Mouse (Mus musculus) heart, embryonic 15.5 days (tissue): Measurements from ENCODE around the gene Nabp2. TPM values are rescaled to one million over a fixed set of nuclear protein-coding genes. Genes with fewer than 3 reads are reported as not detected.
A peak's percentile ranks its signal among the peaks of the same experiment; 100 is the strongest.

Experiments
- ATAC-seq: fragments of 200-750 bp; cut with Nextera tagmentation; replicated peaks from 2 replicates; pipeline ENCODE4 v1.8.0; 2017; ENCODE audit warnings: low read depth, moderate TSS enrichment; ENCODE audit not compliant: insufficient number of reproducible peaks, insufficient read depth, low FRiP score
- H3K27ac ChIP-seq: fragments of 300-500 bp; sonication (generic); 2 replicates; pipeline ENCODE4 v1.5.1; 2015; ENCODE audit warnings: mild to moderate bottlenecking, inconsistent platforms
- H3K27me3 ChIP-seq: fragments of 300-500 bp; sonication (generic); 2 replicates; pipeline ENCODE4 v1.6.1; 2015; ENCODE audit warnings: inconsistent platforms
- H3K36me3 ChIP-seq: fragments of 300-500 bp; sonication (generic); 2 replicates; pipeline ENCODE4 v1.6.1; 2015; ENCODE audit warnings: mild to moderate bottlenecking, inconsistent platforms
- H3K4me1 ChIP-seq: fragments of 300-500 bp; sonication (generic); replicated peaks from 2 replicates; pipeline ENCODE4 v1.6.1; 2015; ENCODE audit warnings: inconsistent platforms
- H3K4me2 ChIP-seq: fragments of 300-500 bp; sonication (generic); 2 replicates; pipeline ENCODE4 v1.6.1; 2015; ENCODE audit warnings: inconsistent platforms, mild to moderate bottlenecking, moderate library complexity
- H3K4me3 ChIP-seq: fragments of 300-500 bp; sonication (generic); 2 replicates; pipeline ENCODE4 v1.5.1; 2015; ENCODE audit warnings: mild to moderate bottlenecking, inconsistent platforms
- H3K9ac ChIP-seq: fragments of 300-500 bp; sonication (generic); 2 replicates; pipeline ENCODE4 v1.6.1; 2015; ENCODE audit warnings: mild to moderate bottlenecking, inconsistent platforms
- H3K9me3 ChIP-seq: fragments of 300-500 bp; sonication (generic); replicated peaks from 2 replicates; pipeline ENCODE4 v1.6.1; 2016; ENCODE audit warnings: inconsistent platforms
- WGBS: fragments of 180-500 bp; shearing (Covaris S2); methylation state at CpG from one replicate; pipeline ENCODE4 v1.1.7; 2015; ENCODE audit warnings: mixed read lengths; 5-methylcytosine and 5-hydroxymethylcytosine counted together
- polyA plus RNA-seq: library from polyadenylated mRNA; unstranded; fragments of >200 nt; fragmentation: Nextera tagmentation; extraction: Ambion mirVana; gene quantifications from 2 replicates; pipeline ENCODE4 v1.2.1, GENCODE M21; 2015

The Nabp2 gene
- polyA plus RNA-seq, 1 experiment from 2014 or later, result 52.6 TPM

GRCm38 (mm10) chr10:128370021-128370420, 41.3 kb downstream of the Nabp2 start:
- no peak for ATAC-seq
- Histone ChIP-seq H3K9ac (no peak overlapping the region), H3K4me3 (no peak overlapping the region), H3K27ac (no peak overlapping the region), H3K36me3 (peaks cover 6% of the 10 kb centered on the region), H3K27me3 (no peaks in the 10 kb centered on the region), H3K4me2 (no peak overlapping the region), H3K4me1 (peaks cover 23% of the 10 kb centered on the region), H3K9me3 (no peaks in the 10 kb centered on the region)
- WGBS, result 71% methylated on average over 6 of the region's 6 CpGs

DNA sequence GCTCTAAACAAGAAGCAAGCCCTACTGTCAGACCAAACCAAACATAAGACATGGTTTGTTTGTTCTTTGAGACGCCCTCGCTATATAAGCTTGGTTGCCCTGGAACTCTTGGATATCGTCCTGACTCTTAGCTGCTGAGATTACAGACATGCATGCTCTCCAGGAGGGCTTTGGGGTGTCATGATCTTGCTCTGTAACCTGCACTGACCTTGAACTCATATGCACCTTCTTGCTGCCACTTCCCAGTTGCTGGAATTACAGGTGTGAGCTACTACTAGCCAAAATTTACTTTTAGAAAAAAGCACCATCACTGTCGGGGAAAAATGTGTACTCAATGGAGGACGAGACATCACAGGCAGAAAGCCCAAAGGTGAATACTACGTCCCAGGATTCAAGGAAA, 41.7 kb downstream of the Nabp2 start:
- H3K4me2 ChIP-seq, result peak overlapping the region; percentile 94
- peak overlapping the region; percentile 96 for H3K27ac ChIP-seq
- peak overlapping the region; percentile 67 for H3K4me3 ChIP-seq
- ATAC-seq, result no peak
- no peaks in the 10 kb centered on the region for H3K9me3 ChIP-seq
- 80% methylated on average over 6 of the region's 6 CpGs for WGBS
- peaks cover 23% of the 10 kb centered on the region for H3K4me1 ChIP-seq
- H3K27me3 ChIP-seq, result no peaks in the 10 kb centered on the region
- peak overlapping the region; percentile 67; the same call in 1 of the 2 replicates for H3K9ac ChIP-seq
- peaks cover 8% of the 10 kb centered on the region for H3K36me3 ChIP-seq

DNA sequence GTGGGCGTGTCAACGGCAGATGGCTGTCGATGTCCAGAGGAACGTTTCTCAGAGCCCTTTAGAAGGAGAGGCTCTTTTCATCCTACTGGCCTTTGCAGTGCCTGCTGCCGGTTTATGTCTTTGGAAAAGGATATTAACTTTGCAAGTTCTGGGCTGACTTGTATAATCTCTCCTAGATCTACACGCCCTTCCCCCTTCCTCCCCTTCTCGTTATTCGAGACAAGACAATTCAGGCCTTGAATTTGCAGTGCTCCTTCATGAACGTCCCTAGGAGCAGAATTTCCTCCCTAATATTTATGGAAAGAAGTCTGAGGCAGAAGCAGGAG, 42.1 kb downstream of the Nabp2 start:
- 6% methylated on average over 9 of the region's 9 CpGs for WGBS
- H3K27ac ChIP-seq, result peak overlapping the region; percentile 96
- peak overlapping the region; percentile 94 for H3K4me2 ChIP-seq
- ATAC-seq, result no peak
- no peaks in the 10 kb centered on the region for H3K27me3 ChIP-seq
- H3K9ac ChIP-seq, result peak overlapping the region; percentile 67
- peak overlapping the region; percentile 67 for H3K4me3 ChIP-seq
- no peaks in the 10 kb centered on the region for H3K9me3 ChIP-seq
- peaks cover 11% of the 10 kb centered on the region for H3K36me3 ChIP-seq
- H3K4me1 ChIP-seq, result peaks cover 23% of the 10 kb centered on the region

- H3K4me3 ChIP-seq, result peak within 1 kb of the TSS; percentile 67
- ATAC-seq, result peak; percentile 95
- H3K4me2 ChIP-seq, result peak within 1 kb of the TSS; percentile 94
- WGBS, result under 1% methylated on average over 84 of the region's 87 CpGs
- no peaks in the 10 kb centered on the region for H3K27me3 ChIP-seq
- H3K27ac ChIP-seq, result peak within 1 kb of the TSS; percentile 96
- H3K9me3 ChIP-seq, result no peaks in the 10 kb centered on the region
- peak within 1 kb of the TSS; percentile 67 for H3K9ac ChIP-seq
- H3K4me1 ChIP-seq, result peaks cover 23% of the 10 kb centered on the region
- peaks cover 16% of the 10 kb centered on the region for H3K36me3 ChIP-seq
Observed at GRCm38 (mm10) chr10:128368402-128369217, 42.7 kb downstream of the Nabp2 start, which contains the start of gene Coq10a. TSS of gene Coq10a (minus strand) at chr10:128368997.

GRCm38 (mm10) chr10:128367899-128368401, 43.3 kb downstream of the Nabp2 start:
- H3K9me3 ChIP-seq, result no peaks in the 10 kb centered on the region
- H3K9ac ChIP-seq, result peak overlapping the region; percentile 67
- no peak for ATAC-seq
- 11% methylated on average over 19 of the region's 19 CpGs for WGBS
- H3K4me1 ChIP-seq, result peaks cover 18% of the 10 kb centered on the region
- H3K4me3 ChIP-seq, result peak overlapping the region; percentile 67
- H3K36me3 ChIP-seq, result peaks cover 23% of the 10 kb centered on the region
- H3K27me3 ChIP-seq, result no peaks in the 10 kb centered on the region
- peak overlapping the region; percentile 96 for H3K27ac ChIP-seq
- H3K4me2 ChIP-seq, result peak overlapping the region; percentile 94

DNA sequence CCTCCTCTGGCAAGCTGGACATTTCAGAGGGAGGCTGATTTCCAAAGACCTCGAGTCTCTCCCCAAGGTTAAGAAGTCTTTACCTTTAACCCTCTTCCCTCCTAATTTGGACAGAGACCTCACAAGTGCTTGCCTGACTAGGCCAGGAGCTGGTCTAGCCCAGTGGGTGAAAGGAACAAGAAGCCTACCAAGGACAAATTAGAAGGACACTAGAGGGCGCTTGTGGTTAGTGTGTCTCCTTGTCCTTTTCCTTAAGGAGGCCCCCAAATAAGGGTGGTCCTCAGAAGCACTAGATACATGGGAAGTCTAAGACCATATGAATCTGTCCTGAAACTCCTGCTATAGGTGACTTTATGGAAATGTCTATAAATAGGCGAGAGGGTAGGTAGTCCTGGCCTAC, 48.7 kb downstream of the Nabp2 start:
- Histone ChIP-seq H3K9ac (no peak overlapping the region), H3K27ac (peak overlapping the region; percentile 24; the same call in 1 of the 2 replicates)

GRCm38 (mm10) chr10:128361836-128362235, 49.5 kb downstream of the Nabp2 start:
- Histone ChIP-seq H3K27ac (peak overlapping the region; percentile 24; the same call in 1 of the 2 replicates), H3K4me1 (peaks cover 4% of the 10 kb centered on the region; the same call in 1 of the 2 replicates), H3K36me3 (peaks cover 83% of the 10 kb centered on the region), H3K27me3 (no peaks in the 10 kb centered on the region), H3K9ac (no peak overlapping the region), H3K4me3 (no peak overlapping the region), H3K4me2 (no peak overlapping the region), H3K9me3 (no peaks in the 10 kb centered on the region)
- ATAC-seq, result no peak
- WGBS, result 72% methylated on average over 6 of the region's 6 CpGs

More for the DNA sequence above, 48.7 kb downstream of the Nabp2 start:
- no peaks in the 10 kb centered on the region for H3K9me3 ChIP-seq
- H3K36me3 ChIP-seq, result peaks cover 77% of the 10 kb centered on the region
- H3K4me2 ChIP-seq, result no peak overlapping the region
- ATAC-seq, result no peak
- 39% methylated on average over 3 of the region's 3 CpGs for WGBS
- H3K4me1 ChIP-seq, result peaks cover 8% of the 10 kb centered on the region; the same call in 1 of the 2 replicates
- H3K27me3 ChIP-seq, result no peaks in the 10 kb centered on the region
- H3K4me3 ChIP-seq, result no peak overlapping the region

DNA sequence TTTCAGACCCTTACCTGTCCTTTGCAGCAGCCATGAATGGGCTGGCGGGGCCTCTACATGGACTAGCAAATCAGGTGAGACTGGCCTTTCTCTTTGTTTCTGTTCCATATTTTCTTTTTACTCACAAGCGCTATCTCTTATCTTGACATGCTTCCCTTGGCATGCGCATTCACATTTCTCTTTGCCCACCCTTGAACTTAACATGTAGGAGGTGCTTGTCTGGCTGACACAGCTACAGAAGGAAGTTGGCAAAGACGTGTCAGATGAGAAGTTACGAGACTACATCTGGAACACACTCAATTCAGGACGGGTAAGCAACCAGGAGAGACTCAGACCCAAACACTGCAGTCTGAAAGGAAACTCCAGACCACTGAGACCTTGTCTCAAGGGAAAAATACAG, 52.1 kb downstream of the Nabp2 start:
- H3K4me3 ChIP-seq, result no peak overlapping the region
- H3K27ac ChIP-seq, result 0 out of 2 replicates have a peak overlapping the region, but pooled peaks have one; percentile 16
- H3K9ac ChIP-seq, result no peak overlapping the region
- H3K4me2 ChIP-seq, result no peak overlapping the region
- H3K36me3 ChIP-seq, result peaks cover 92% of the 10 kb centered on the region
- 64% methylated on average over 6 of the region's 6 CpGs for WGBS
- ATAC-seq, result no peak
- peaks cover 4% of the 10 kb centered on the region; the same call in 1 of the 2 replicates for H3K4me1 ChIP-seq
- H3K9me3 ChIP-seq, result no peaks in the 10 kb centered on the region
- no peaks in the 10 kb centered on the region for H3K27me3 ChIP-seq

DNA sequence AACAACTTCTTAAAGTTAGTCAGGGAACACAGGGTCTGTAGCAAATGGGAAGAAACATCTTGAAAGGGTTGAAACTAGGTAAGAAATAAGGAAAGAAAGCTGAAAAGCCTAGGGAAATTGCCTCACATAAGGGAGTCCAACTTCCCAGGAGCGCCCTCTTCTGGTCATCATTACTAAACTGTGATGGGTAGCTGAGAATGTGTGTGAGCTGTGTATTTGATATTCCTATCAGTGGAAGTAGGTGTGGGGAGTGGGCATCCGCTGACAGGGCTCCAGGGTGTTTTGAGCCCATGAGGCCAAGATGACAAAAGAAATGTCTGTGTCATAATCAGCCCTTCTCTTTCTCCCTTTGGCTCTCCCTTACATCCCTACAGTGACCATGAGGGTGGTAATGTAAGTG, 52.5 kb downstream of the Nabp2 start:
- Histone ChIP-seq H3K4me2 (no peak overlapping the region), H3K4me1 (peaks cover 4% of the 10 kb centered on the region; the same call in 1 of the 2 replicates), H3K27ac (no peak overlapping the region), H3K27me3 (no peaks in the 10 kb centered on the region), H3K9ac (no peak overlapping the region), H3K4me3 (no peak overlapping the region), H3K9me3 (no peaks in the 10 kb centered on the region), H3K36me3 (peaks cover 92% of the 10 kb centered on the region)
- no peak for ATAC-seq
- WGBS, result 48% methylated on average over 2 of the region's 2 CpGs
